Mouse (Mus musculus): Measurements from ENCODE around the gene Rorb.

Rorb gene

GRCm38 (mm10) chr19:18887646-18888407 is 223.2 kb downstream of the Rorb start:
- no peak for DNase-seq

GRCm38 (mm10) chr19:18881162-18881561 is 229.8 kb downstream of the Rorb start:
- no peak for DNase-seq
